Mouse (Mus musculus) stomach, embryonic 16.5 days (tissue): ENCODE results near the gene Trmt2b. TPM values are rescaled to one million over a fixed set of nuclear protein-coding genes. Genes with fewer than 3 reads are reported as not detected.
"Not testable (repeated sequence)": the region's sequence is repeated elsewhere in the genome, so short reads cannot be mapped to it uniquely, and the experiment has no call there.

Source experiments
- ATAC-seq: fragments of 200-750 bp; cut with Nextera tagmentation; 2 replicates; pipeline ENCODE4 v1.8.0; 2017; ENCODE audit warnings: moderate number of reproducible peaks, moderate TSS enrichment; ENCODE audit not compliant: insufficient read depth, low FRiP score
- H3K27ac ChIP-seq: fragments of 300-500 bp; sonication (generic); 2 replicates; pipeline ENCODE4 v1.5.1; 2014; ENCODE audit warnings: low read length
- H3K27me3 ChIP-seq: fragments of 300-500 bp; sonication (generic); 2 replicates; pipeline ENCODE4 v1.6.1; 2014; ENCODE audit warnings: low read length, control low read depth, mixed read lengths; ENCODE audit not compliant: control insufficient read depth, insufficient read depth
- H3K36me3 ChIP-seq: fragments of 300-500 bp; sonication (generic); 2 replicates; pipeline ENCODE4 v1.6.1; 2014; ENCODE audit warnings: low read length; ENCODE audit not compliant: control insufficient read depth, insufficient read depth
- H3K4me1 ChIP-seq: fragments of 300-500 bp; sonication (generic); 2 replicates; pipeline ENCODE4 v1.6.1; 2014; ENCODE audit warnings: low read length, control low read depth, mixed read lengths; ENCODE audit not compliant: control insufficient read depth, insufficient read depth
- H3K4me2 ChIP-seq: fragments of 300-500 bp; sonication (generic); 2 replicates; pipeline ENCODE4 v1.6.1; 2014; ENCODE audit warnings: low read depth, low read length, mixed read lengths
- H3K4me3 ChIP-seq: fragments of 300-500 bp; sonication (generic); replicated peaks from 2 replicates; pipeline ENCODE4 v1.5.1; 2014; ENCODE audit warnings: mild to moderate bottlenecking, low read length
- H3K9ac ChIP-seq: fragments of 300-500 bp; sonication (generic); 2 replicates; pipeline ENCODE4 v1.6.1; 2014; ENCODE audit warnings: low read length
- H3K9me3 ChIP-seq: fragments of 300-500 bp; sonication (generic); replicated peaks from 2 replicates; pipeline ENCODE4 v1.6.1; 2016; ENCODE audit warnings: low read length, control low read depth; ENCODE audit not compliant: control insufficient read depth
- WGBS: fragments of 180-500 bp; shearing (Covaris S2); extraction: QIAGEN DNeasy Blood & Tissue Kit; methylation state at CpG from one replicate; pipeline ENCODE4 v1.1.7; 2014; 5-methylcytosine and 5-hydroxymethylcytosine counted together
- polyA plus RNA-seq: library from polyadenylated mRNA; unstranded; fragments of >200 nt; fragmentation: Nextera tagmentation; extraction: Ambion mirVana; gene quantifications from 2 replicates; pipeline ENCODE4 v1.2.1, GENCODE M21; 2015

The Trmt2b gene
- polyA plus RNA-seq, 1 experiment from 2014 or later: 26.0 TPM

DNA sequence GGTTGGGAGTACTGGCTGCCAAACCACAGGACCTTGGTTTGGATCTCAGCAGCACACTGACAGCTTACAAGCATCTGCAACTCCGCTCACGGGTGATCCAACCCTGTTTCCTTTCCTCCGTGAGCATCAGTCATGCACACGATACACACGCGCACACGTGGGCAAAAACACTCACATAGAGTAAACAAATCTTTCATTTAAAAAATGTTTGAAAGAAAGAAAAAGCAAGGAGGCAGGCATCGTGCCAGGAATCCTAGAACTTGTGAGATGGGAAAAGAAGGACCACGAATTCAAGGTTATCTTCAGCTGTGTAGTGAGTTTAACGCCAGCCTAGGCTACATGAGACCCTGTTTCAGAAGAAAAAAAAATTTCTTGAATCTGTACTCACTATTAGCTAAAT lies 30.8 kb downstream of the Trmt2b start:
- 70% methylated on average over 10 of the region's 10 CpGs for WGBS
- Histone ChIP-seq H3K36me3 (no peaks in the 10 kb centered on the region), H3K4me1 (no peaks in the 10 kb centered on the region)

DNA sequence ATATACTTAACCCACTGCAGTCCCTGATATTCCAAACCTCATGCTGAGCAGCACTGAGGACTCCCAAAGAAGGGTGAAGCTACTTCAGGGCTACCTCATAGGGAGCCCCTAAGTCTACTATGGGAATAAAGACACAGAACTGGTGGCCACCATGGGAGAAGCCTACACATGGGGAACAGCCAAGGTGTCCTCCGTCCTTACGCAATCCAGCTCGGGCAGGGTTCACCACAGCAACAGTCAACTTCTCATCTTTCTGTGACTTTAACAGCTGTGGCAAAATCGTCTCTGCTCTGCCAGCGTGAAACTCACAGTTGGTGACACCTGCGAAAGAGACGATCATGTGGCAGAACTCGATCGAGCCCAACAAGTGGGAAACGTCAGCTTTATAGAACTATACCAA lies 38.5 kb downstream of the Trmt2b start:
- H3K4me2 ChIP-seq: no peak overlapping the region
- 0 out of 2 replicates have a peak, but pooled peaks cover 4% of the 10 kb centered on the region for H3K36me3 ChIP-seq
- ATAC-seq: no peak
- no peaks in the 10 kb centered on the region for H3K4me1 ChIP-seq
- H3K4me3 ChIP-seq: no peak overlapping the region
- no peak overlapping the region for H3K27ac ChIP-seq
- no peaks in the 10 kb centered on the region for H3K9me3 ChIP-seq
- WGBS: 87% methylated on average over 10 of the region's 10 CpGs
- no peak overlapping the region for H3K9ac ChIP-seq
- H3K27me3 ChIP-seq: no peaks in the 10 kb centered on the region

More for the DNA sequence above, 30.8 kb downstream of the Trmt2b start:
- no peak overlapping the region for H3K4me2 ChIP-seq
- ATAC-seq: no peak
- H3K27me3 ChIP-seq: no peaks in the 10 kb centered on the region
- H3K4me3 ChIP-seq: no peak overlapping the region
- no peak overlapping the region for H3K9ac ChIP-seq
- no peak overlapping the region for H3K27ac ChIP-seq
- H3K9me3 ChIP-seq: no peaks in the 10 kb centered on the region

- Histone ChIP-seq H3K27me3 (no peaks in the 10 kb centered on the region), H3K27ac (no peak overlapping the region), H3K4me1 (no peaks in the 10 kb centered on the region), H3K4me3 (no peak overlapping the region), H3K36me3 (no peaks in the 10 kb centered on the region), H3K4me2 (no peak overlapping the region), H3K9me3 (no peaks in the 10 kb centered on the region), H3K9ac (no peak overlapping the region)
- ATAC-seq: no peak
- 77% methylated on average over 1 of the region's 1 CpGs for WGBS
These were observed 43.7 kb downstream of the Trmt2b start for GRCm38 (mm10) chrX:134233048-134233447.

GRCm38 (mm10) chrX:134221856-134222255 lies 54.9 kb downstream of the Trmt2b start, which contains the start of gene Nox1:
TSS of gene Nox1 (minus strand) at chrX:134221956.
- no peaks in the 10 kb centered on the region for H3K27me3 ChIP-seq
- H3K4me1 ChIP-seq: no peaks in the 10 kb centered on the region
- no peaks in the 10 kb centered on the region for H3K9me3 ChIP-seq
- ATAC-seq: no peak
- H3K4me3 ChIP-seq: no peak within 1 kb of the TSS
- no peaks in the 10 kb centered on the region for H3K36me3 ChIP-seq
- no peak within 1 kb of the TSS for H3K9ac ChIP-seq
- H3K4me2 ChIP-seq: no peak within 1 kb of the TSS
- no peak within 1 kb of the TSS for H3K27ac ChIP-seq
- 62% methylated on average over 4 of the region's 4 CpGs for WGBS

- H3K9ac ChIP-seq: no peak overlapping the region
- H3K27me3 ChIP-seq: no peaks in the 10 kb centered on the region
- ATAC-seq: no peak
- H3K9me3 ChIP-seq: no peaks in the 10 kb centered on the region
- no peaks in the 10 kb centered on the region for H3K4me1 ChIP-seq
- 37% methylated on average over 3 of the region's 3 CpGs for WGBS
- H3K36me3 ChIP-seq: no peaks in the 10 kb centered on the region
- no peak overlapping the region for H3K4me3 ChIP-seq
- H3K4me2 ChIP-seq: no peak overlapping the region
- H3K27ac ChIP-seq: no peak overlapping the region
These were observed 56.2 kb downstream of the Trmt2b start for GRCm38 (mm10) chrX:134220618-134221017.

- H3K4me2 ChIP-seq: no peak overlapping the region
- WGBS: 66% methylated on average over 4 of the region's 4 CpGs
- no peak overlapping the region for H3K4me3 ChIP-seq
- H3K27ac ChIP-seq: no peak overlapping the region
- H3K4me1 ChIP-seq: no peaks in the 10 kb centered on the region
- H3K9me3 ChIP-seq: no peaks in the 10 kb centered on the region
- no peaks in the 10 kb centered on the region for H3K36me3 ChIP-seq
- no peak for ATAC-seq
- H3K9ac ChIP-seq: no peak overlapping the region
- no peaks in the 10 kb centered on the region for H3K27me3 ChIP-seq
These were observed 58.6 kb downstream of the Trmt2b start for GRCm38 (mm10) chrX:134218161-134218560.

GRCm38 (mm10) chrX:134211151-134211642 lies 65.6 kb downstream of the Trmt2b start:
- 92% methylated on average over 7 of the region's 7 CpGs for WGBS
- H3K27me3 ChIP-seq: no peaks in the 10 kb centered on the region
- H3K4me2 ChIP-seq: no peak overlapping the region
- H3K9ac ChIP-seq: no peak overlapping the region
- no peaks in the 10 kb centered on the region for H3K4me1 ChIP-seq
- no peaks in the 10 kb centered on the region for H3K9me3 ChIP-seq
- no peak overlapping the region for H3K27ac ChIP-seq
- no peak overlapping the region for H3K4me3 ChIP-seq
- ATAC-seq: no peak
- H3K36me3 ChIP-seq: no peaks in the 10 kb centered on the region

DNA sequence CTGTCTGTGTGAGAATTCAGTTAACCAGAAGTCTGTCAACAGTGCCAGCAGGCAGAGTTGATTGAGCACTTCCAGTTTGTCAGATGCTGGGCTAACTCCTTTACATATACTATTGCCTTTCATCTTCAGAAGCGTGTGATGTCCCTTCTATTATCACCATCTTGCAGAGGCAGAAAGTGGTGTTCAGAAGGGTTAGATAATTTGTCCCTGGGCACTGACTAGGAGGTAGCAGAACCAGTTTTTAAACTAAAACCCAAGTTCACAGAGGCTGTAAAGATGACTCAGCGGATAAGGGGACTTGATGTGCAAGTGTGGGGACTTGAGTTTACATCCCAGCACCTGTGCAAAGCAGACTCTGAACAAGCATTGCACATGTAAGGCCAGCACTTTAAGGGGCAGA lies 68.3 kb downstream of the Trmt2b start:
- Histone ChIP-seq H3K4me2 (no peak overlapping the region), H3K4me1 (no peaks in the 10 kb centered on the region), H3K27ac (no peak overlapping the region), H3K27me3 (no peaks in the 10 kb centered on the region), H3K4me3 (no peak overlapping the region), H3K36me3 (no peaks in the 10 kb centered on the region), H3K9ac (no peak overlapping the region), H3K9me3 (no peaks in the 10 kb centered on the region)
- 62% methylated on average over 2 of the region's 2 CpGs for WGBS
- no peak for ATAC-seq

DNA sequence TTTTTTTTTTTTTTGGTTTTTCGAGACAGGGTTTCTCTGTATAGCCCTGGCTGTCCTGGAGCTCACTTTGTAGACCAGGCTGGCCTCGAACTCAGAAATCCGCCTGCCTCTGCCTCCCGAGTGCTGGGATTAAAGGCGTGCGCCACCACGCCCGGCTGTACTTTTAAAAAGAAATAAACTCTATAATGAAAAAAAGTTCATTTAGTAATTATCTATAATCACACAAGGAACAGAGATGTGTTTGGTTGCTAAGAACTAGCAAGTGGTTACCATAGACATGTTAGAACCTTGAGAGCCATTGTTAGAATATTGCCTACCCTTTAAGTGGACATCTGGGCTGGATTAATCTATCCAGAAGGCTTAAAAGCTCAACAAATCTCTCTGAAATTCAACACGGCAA lies 89.6 kb downstream of the Trmt2b start, which contains the start of gene Arl13a:
Gene Arl13a, plus strand, starts transcription at position 301 of the 400 bp plus-strand sequence.
- not testable (repeated sequence) for H3K4me2 ChIP-seq, H3K4me3 ChIP-seq, H3K36me3 ChIP-seq, H3K27me3 ChIP-seq, H3K27ac ChIP-seq, ATAC-seq, H3K9ac ChIP-seq, H3K9me3 ChIP-seq, H3K4me1 ChIP-seq
- WGBS: 87% methylated on average over 8 of the region's 9 CpGs
